Mouse (Mus musculus) thymus, adult 18-20 months (tissue): Measurements from ENCODE around the gene Gm4858.
"Not testable (repeated sequence)": the region's sequence is repeated elsewhere in the genome, so short reads cannot be mapped to it uniquely, and the experiment has no call there.

Experiments used
- DNase-seq, 2 experiments: peaks; one replicate each; pipeline ENCODE4 v3.0.0; 2022; ENCODE audit warnings: mixed read lengths in 2 of 2

Gm4858 gene

GRCm38 (mm10) chr3:93068523-93068922, at the start of gene Gm4858:
TSS of gene Gm4858 (plus strand) at chr3:93068823.
- DNase-seq = not testable (repeated sequence)

- DNase-seq = no peak
Observed at GRCm38 (mm10) chr3:93018960-93019359, 49.7 kb upstream of the Gm4858 start, which contains the start of gene Lce1m. TSS of gene Lce1m (minus strand) at chr3:93019060.

GRCm38 (mm10) chr3:93021171-93021570, 47.5 kb upstream of the Gm4858 start:
- DNase-seq = no peak

- no peak for DNase-seq
Observed at GRCm38 (mm10) chr3:93023411-93024184, 45.0 kb upstream of the Gm4858 start.

GRCm38 (mm10) chr3:93025486-93025885, 43.1 kb upstream of the Gm4858 start:
- no peak for DNase-seq

- DNase-seq = no peak
Observed at GRCm38 (mm10) chr3:93031450-93031849, 37.2 kb upstream of the Gm4858 start.

- no peak for DNase-seq
Observed at GRCm38 (mm10) chr3:93050182-93050581, 18.4 kb upstream of the Gm4858 start.

- no peak for DNase-seq
Observed at GRCm38 (mm10) chr3:93052826-93053474, 15.7 kb upstream of the Gm4858 start.

- no peak for DNase-seq
Observed at GRCm38 (mm10) chr3:93086631-93087030, 18.0 kb downstream of the Gm4858 start.

- DNase-seq = not testable (repeated sequence)
Observed at GRCm38 (mm10) chr3:93093581-93093980, 25.0 kb downstream of the Gm4858 start.

- DNase-seq = no peak
Observed at GRCm38 (mm10) chr3:93096447-93096846, 27.8 kb downstream of the Gm4858 start.

- DNase-seq = no peak
Observed at GRCm38 (mm10) chr3:93111668-93112067, 43.0 kb downstream of the Gm4858 start.

- DNase-seq = no peak
Observed at GRCm38 (mm10) chr3:93114481-93114880, 45.9 kb downstream of the Gm4858 start.

GRCm38 (mm10) chr3:93119101-93119500, 50.5 kb downstream of the Gm4858 start:
- DNase-seq = no peak
